Mouse (Mus musculus) gastrocnemius, postnatal 14 days (tissue): ENCODE measurements at regions not wholly inside any gene's neighbourhood (a gene's known extent, or its start where the extent isn't known, plus 50 kb on each side); places are given as distances from the start of the nearest gene placed in this dataset.
A peak's percentile ranks its signal among the peaks of the same experiment; 100 is the strongest.

ENCODE experiments used
- DNase-seq: peaks from one replicate; pipeline ENCODE4 v3.0.0; 2021; ENCODE audit warnings: mixed read lengths
- intact Hi-C: fragments of 180-260 bp; cut with DNase I; formaldehyde crosslinking; loops from one replicate; pipeline ENCODE4 v1.15.1; 2025; ENCODE audit warnings: low total_unique reads

DNA sequence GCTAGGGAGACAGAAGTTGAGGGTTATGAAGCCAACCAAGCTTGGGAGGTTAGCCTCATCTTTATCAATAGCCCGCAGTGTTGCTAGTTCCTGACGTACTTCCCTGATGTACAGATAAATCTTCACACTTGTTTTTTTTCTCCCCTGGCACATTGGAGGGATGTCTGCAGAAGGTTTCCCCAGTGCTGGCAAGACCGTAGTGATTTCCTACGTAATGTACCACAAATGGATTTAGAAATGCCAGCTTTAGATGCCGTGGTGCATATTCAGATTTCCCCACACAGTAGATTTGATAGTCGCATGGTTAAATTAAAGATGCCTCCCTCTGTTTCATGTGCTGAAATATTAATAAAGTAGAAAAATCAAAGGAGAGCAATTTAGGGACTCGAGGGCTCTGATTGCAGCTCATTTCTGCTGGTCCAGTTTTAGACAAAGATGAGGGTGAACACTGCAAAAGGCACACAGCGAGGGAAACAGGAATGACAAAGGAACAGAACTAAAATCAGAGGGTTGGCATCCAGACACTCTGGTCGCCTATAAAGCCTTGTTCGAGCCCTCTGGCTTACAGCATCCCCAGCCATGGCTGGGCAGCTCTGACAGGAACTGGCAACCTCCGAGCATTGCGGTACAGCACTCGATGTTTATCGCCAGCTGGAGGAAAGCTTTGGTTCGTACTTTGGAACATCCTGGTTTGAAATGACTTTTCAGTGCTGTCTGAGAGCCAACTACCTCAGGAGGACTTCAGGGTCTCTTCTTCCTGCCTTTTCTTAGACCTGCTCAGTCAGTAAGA lies 94.8 kb upstream of the Phyhipl start:
- intact Hi-C loops: no loop called here
- no peak for DNase-seq

DNA sequence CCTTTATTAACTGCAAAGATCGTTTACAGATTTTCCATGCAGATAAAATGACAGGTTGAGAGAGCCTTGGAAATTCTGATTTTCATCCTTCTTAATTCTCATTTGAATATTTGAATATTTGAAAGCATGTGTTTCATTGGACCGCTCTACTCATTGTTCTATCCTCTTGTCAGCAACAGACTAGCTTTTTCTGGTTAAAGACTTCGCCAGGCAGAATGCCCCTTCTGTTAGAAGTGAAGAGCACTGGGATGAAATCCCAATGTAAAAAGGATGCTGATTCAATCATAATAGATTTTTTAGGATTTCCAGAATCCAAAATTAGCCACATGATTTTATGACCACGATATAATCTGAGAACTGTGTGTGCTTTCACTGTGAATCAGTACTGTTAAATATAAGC lies 90.8 kb upstream of the Phyhipl start:
- no peak for DNase-seq
- intact Hi-C loops: no loop called here

DNA sequence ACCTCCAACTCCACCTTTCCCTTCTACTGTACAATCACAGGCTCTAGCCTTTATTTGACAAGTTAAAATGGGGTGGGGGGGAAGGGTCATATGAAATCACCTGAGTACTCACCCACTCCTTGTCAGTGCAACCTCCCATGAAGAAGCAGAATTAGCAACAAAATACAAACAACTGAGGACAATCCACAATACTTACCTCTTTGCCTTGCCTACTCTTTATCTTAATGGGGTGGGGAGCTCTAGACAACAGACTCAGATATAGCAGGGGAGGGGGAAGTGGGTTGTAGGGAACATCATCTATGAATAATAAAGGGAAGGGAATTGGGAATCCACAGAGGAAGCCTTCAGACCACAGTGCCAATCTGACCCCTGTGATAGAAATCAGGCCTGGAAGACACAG lies 86.1 kb upstream of the Phyhipl start:
- no peak for DNase-seq
- intact Hi-C loops: no loop called here

DNA sequence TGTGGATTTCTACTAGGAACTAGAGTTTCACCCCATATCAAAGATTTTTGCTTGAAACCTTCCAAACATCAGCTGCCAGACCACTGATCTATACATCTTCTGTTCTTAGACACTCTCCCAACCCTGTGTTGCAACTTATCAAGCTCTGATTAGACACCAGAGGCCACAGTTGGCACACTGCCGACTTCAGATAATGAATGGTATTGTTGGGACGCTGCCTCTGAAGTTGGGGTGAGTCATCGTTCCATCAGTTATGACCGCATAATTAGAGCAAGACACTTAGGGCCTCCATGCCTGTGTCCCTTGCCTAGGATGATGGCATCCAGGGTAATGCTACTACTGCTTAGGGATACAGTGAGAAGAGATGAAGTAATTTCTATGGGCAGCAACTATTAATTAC lies 84.3 kb upstream of the Phyhipl start:
- DNase-seq: peak; percentile 10
- intact Hi-C loops: no loop called here

DNA sequence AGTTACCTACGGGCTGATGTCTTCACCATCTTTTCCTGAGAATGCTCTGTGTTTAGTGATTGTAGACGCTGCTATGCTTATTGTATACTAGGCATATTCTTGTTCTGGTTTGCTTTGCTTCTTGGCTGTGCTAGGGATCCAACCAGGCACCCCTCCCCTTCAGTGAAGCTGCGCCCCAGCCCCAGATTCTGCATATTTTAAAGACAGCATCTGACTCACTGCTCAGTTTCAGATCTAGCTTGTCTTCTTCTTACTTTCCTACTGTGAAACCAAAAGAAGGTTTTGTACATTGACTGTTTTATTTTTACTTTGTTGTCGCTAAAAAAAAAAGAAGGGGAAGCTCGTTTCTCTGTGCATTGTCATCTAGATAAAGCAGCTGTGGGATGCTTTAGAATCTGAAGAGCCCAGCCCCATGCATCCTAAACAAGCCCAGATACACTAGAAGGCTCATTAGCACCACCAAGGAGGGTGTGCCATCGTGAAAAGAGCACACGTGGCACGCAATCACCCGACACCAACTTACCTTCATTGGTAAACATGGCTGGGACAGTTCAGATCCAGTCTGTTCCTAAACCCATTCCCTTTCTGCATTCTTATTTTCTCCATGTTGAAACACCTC lies 83.7 kb upstream of the Phyhipl start:
- DNase-seq: no peak
- intact Hi-C loops: no loop called here

DNA sequence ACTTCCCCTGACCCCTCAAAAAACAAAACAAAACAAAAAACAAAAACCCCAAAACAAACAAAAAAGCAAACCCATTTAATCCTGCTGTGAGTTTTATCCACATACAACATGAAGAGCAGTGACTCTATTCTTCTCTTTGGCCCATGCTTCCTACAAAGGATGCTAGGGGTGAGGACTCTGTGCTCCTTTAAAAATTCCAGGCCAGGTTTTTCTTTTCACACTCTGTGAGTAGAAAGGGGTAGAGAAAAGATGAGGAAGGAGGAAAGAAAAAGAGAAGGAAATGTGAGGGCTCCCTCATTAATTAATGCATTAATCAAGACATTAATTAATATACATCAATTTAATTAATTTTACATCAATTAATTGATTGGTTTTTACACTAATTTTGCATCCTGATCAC lies 82.9 kb upstream of the Phyhipl start:
- no peak for DNase-seq
- intact Hi-C loops: no loop called here

DNA sequence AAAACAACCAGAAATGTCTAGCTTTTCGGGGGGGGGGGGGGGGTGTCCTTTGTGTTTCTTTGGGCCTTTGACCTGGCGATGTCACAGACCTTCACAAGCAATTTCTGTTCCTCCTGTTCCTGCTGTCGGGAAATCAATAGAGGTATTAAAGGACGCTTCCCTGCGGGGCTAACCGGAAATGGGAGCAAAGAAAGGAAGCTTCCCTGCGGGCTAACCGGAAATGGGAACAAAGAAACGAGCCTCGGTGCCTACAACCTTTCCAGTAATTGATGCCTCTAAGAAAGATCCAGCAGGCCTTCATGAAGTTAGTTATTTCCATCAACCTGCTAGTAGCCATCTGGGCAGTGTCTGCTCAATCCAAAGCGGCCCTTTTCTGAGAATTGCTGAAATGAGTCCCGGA lies 78.2 kb upstream of the Phyhipl start:
- no peak for DNase-seq
- intact Hi-C loops: no loop called here

DNA sequence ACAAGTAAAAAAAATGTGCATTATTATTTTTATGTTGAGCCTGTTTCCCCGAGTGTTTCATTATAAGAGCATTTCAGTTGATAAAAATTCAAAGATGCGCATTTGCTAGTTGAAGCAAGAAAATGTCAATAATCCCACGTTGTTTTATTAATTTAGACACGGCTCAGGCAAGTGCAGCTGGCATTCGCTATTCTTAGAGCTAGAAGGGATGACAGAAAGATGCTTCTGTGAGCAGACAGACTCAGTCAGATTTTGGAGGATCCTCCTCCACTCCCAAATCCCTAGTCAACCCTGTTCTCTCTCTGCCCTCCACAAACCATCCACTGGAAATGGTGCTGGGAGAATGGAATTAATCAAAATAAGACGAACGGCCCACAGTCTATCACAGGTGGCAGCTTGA lies 77.7 kb upstream of the Phyhipl start:
- no peak for DNase-seq
- intact Hi-C loops: no loop called here

DNA sequence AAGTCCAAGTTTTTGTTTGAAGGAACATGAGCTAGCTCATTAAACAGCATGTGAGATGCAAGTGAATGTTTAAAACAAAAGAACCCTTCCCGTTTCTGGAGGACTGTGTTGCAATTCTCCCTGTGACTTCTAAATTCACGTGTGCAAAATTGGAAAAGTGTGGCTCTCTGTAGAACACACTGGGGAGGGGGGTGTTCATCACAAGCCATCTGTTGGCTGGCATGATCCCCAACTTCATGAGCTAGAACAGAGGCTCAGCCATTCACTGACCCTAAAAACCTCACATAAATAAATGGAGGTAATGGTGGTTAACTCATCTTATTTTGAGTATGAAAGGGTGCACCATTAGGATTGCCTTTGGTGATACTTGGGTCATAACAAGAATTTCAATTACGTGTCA lies 69.3 kb upstream of the Phyhipl start:
- no peak for DNase-seq
- intact Hi-C loops: no loop called here

DNA sequence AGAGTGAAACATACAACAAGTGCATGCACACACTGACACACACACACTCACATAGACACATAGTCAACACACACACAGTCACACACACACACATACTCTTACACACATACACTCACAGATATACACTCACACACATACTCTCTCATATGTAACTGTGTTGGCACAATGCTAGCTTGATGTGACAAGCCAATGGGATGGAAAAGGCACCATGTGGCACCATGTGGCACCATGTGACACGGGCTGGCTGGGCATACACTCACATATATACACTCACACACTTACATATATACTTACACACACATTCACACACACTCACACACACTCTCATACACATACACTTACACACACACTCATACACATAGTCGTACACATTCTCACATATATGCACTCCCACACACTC lies 67.0 kb upstream of the Phyhipl start:
- intact Hi-C loops: no loop called here
- no peak for DNase-seq

DNA sequence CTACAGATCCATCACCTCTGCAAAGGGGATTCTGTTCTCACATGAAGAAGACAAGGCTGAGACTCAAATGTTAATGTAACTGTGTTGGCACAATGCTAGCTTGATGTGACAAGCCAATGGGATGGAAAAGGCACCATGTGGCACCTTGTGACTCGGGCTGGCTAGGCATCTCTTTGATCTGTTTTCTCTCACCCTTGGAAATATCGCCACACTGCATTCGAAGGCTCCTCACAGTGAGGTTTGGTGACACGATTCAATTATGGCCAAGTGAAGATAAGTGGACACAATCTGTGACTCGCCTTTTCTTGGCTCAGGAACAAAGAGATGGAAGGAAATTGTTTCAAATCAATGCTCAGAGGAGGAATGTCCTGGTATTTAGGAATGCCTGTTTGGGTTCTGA lies 66.6 kb upstream of the Phyhipl start:
- intact Hi-C loops: no loop called here
- no peak for DNase-seq

DNA sequence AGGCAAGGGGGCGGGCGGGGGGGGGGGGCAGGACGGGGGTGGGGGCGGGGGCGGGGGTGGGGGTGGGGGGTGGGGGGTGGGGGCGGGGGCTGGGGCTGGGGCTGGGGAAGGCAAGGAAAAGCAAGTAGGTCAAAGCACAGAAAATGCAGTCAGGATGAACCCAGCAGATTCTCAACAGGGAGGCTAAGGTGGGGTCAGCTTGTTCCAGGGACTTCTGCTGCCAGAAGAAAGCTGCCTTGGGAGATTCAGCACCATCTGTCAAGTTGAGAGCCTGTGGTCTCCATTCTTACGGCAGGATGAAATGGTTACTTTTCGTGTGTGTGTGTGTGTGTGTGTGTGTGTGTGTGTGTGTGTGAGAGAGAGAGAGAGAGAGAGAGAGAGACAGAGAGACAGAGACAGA lies 61.7 kb upstream of the Phyhipl start:
- intact Hi-C loops: no loop called here
- peak; percentile 14 for DNase-seq

DNA sequence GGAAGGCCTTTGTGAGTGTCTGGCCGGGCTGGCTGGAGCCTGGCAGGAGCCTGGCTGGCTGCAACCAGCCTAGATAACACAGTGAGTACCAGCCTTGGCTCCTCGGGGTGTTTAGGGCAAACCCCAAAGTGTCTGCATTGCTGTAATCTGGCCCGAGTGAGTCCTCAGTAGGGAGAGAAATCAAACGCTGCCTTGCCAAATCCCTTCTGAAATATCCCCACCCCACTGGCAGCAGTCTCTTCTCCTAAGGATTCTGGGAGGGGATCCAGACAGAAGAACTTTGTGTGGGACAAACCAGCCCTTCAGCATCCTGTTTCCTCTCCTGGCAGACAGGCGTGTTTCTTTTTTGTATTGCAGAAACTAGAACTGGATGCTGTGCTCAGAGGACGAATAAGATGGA lies 61.3 kb upstream of the Phyhipl start:
- intact Hi-C loops: no loop called here
- DNase-seq: peak; percentile 43

DNA sequence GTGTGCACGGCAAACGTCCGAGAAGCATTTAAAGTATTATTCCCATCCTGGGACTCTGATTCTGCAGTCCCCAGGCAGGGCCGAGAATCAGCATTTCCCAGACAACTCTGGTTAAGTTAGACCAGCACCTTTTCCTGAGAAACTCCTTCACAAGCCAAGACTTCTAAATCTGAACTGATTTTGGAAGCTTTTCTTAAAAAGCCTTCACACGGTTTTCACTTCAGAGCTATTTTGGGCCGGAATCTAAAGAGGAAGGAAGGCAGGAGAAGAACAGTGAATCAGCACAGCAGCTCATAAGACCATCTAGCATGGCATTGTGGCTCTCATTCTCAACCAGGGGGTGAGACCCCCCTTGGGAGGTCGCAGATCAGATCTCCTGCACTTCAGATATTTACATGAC lies 57.5 kb upstream of the Phyhipl start:
- DNase-seq: no peak
- intact Hi-C loops: no loop called here

DNA sequence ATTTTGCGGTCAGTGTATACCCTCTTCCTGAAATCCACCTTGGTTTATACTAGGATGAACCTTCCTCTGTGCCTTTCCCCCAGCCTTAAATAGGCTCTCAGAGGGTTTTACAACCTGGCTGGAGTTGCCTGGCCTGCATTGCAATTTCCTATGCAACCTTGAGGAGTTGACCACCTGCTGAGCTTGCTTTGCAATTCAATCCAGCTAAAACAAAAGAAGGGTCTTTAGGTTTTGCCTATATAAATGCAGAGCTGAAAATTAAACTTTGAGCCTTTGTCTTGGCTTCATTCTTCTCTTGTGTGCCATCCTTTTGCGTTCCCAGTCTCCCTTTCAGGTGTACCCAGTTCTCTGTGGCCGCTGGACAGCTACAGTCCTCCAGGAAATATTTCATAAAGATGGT lies 53.0 kb upstream of the Phyhipl start:
- no peak for DNase-seq
- intact Hi-C loops: no loop called here
